Mouse (Mus musculus): ENCODE measurements around the gene Mapk6. TPM values are rescaled to one million over a fixed set of nuclear protein-coding genes. Genes with fewer than 3 reads are reported as not detected.

The Mapk6 gene
- total and polyA plus RNA-seq, 2 experiments from 2014 or later: 109 to 164 TPM

- Histone ChIP-seq H3K4me3 (ENCODE audit: low read depth, low read length) (no peak overlapping the region), H3K27me3 (ENCODE audit: insufficient read depth, low read length) (no peaks in the 10 kb centered on the region), H3K27ac (ENCODE audit: low read depth, low read length) (no peak overlapping the region), H3K36me3 (ENCODE audit: insufficient read depth, low read length) (peaks cover 70% of the 10 kb centered on the region), H3K4me2 (ENCODE audit: low read depth, low read length, poor library complexity, severe bottlenecking) (no peak overlapping the region), H3K9me3 (ENCODE audit: low read length) (no peaks in the 10 kb centered on the region), H3K4me1 (ENCODE audit: insufficient read depth, low read length) (no peaks in the 10 kb centered on the region), H3K9ac (replicated peaks; ENCODE audit: low read length, poor library complexity, severe bottlenecking) (no peak overlapping the region)
- WGBS: 93% methylated on average over 6 of the region's 6 CpGs
- no peak for TF ChIP-seq CTCF (IDR thresholded peaks at IDR 0.05)
- ATAC-seq (ENCODE audit: low FRiP score) (no peak), DNase-seq (ENCODE audit: low spot score) (no peak)
Observed at GRCm38 (mm10) chr9:75338016-75338415, 71.8 kb downstream of the Mapk6 start.

DNA sequence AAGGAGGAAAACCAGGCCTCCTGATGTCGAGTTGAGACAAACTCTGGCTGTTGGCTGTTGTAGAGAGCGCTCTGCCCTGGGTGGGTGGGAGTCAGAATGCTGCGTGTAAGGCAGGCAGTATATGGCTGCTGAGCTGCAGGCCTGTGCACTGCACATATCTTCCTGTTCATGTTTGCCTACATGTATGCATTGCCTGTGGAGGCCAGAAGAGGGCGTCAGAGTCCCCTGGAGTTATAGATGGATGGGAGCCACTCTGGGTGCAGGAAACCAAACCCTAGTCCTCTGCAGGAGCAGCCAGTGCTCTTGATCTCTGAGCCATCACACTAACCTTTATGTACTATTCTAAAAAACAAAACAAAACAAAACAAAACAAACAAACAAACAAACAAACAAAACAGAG is 75.4 kb downstream of the Mapk6 start:
- no peak overlapping the region for H3K4me3 ChIP-seq (ENCODE audit: low read depth, low read length)
- WGBS: 87% methylated on average over 4 of the region's 4 CpGs
- TF ChIP-seq CTCF (IDR thresholded peaks at IDR 0.05): no peak

GRCm38 (mm10) chr9:75330821-75331220 is 79.0 kb downstream of the Mapk6 start:
- WGBS: 88% methylated on average over 8 of the region's 8 CpGs
- ATAC-seq (ENCODE audit: low FRiP score) (no peak), DNase-seq (ENCODE audit: low spot score) (no peak)
- Histone ChIP-seq H3K9me3 (ENCODE audit: low read length) (no peaks in the 10 kb centered on the region), H3K36me3 (ENCODE audit: insufficient read depth, low read length) (peaks cover 41% of the 10 kb centered on the region), H3K4me3 (ENCODE audit: low read depth, low read length) (no peak overlapping the region), H3K4me1 (ENCODE audit: insufficient read depth, low read length) (no peaks in the 10 kb centered on the region), H3K4me2 (ENCODE audit: low read depth, low read length, poor library complexity, severe bottlenecking) (no peak overlapping the region), H3K27ac (ENCODE audit: low read depth, low read length) (no peak overlapping the region), H3K9ac (replicated peaks; ENCODE audit: low read length, poor library complexity, severe bottlenecking) (no peak overlapping the region), H3K27me3 (ENCODE audit: insufficient read depth, low read length) (no peaks in the 10 kb centered on the region)
- TF ChIP-seq CTCF (IDR thresholded peaks at IDR 0.05): no peak

More for the DNA sequence above, 75.4 kb downstream of the Mapk6 start:
- Histone ChIP-seq H3K9me3 (ENCODE audit: low read length) (no peaks in the 10 kb centered on the region), H3K27me3 (ENCODE audit: insufficient read depth, low read length) (no peaks in the 10 kb centered on the region), H3K4me2 (ENCODE audit: low read depth, low read length, poor library complexity, severe bottlenecking) (no peak overlapping the region), H3K4me1 (ENCODE audit: insufficient read depth, low read length) (no peaks in the 10 kb centered on the region), H3K27ac (ENCODE audit: low read depth, low read length) (no peak overlapping the region), H3K36me3 (ENCODE audit: insufficient read depth, low read length) (peaks cover 67% of the 10 kb centered on the region), H3K9ac (replicated peaks; ENCODE audit: low read length, poor library complexity, severe bottlenecking) (no peak overlapping the region)
- ATAC-seq (ENCODE audit: low FRiP score): no peak
- DNase-seq (ENCODE audit: low spot score): no peak

- no peak overlapping the region for H3K4me2 ChIP-seq (ENCODE audit: low read depth, low read length, poor library complexity, severe bottlenecking)
- no peak overlapping the region for H3K9ac ChIP-seq (replicated peaks; ENCODE audit: low read length, poor library complexity, severe bottlenecking)
- DNase-seq (ENCODE audit: low spot score): no peak
- H3K9me3 ChIP-seq (ENCODE audit: low read length): no peaks in the 10 kb centered on the region
- H3K4me3 ChIP-seq (ENCODE audit: low read depth, low read length): no peak overlapping the region
- no peak for TF ChIP-seq CTCF (IDR thresholded peaks at IDR 0.05)
- H3K27ac ChIP-seq (ENCODE audit: low read depth, low read length): no peak overlapping the region
- no peaks in the 10 kb centered on the region for H3K4me1 ChIP-seq (ENCODE audit: insufficient read depth, low read length)
- WGBS: 96% methylated on average over 3 of the region's 3 CpGs
- peaks cover 25% of the 10 kb centered on the region for H3K36me3 ChIP-seq (ENCODE audit: insufficient read depth, low read length)
- no peak for ATAC-seq (ENCODE audit: low FRiP score)
- H3K27me3 ChIP-seq (ENCODE audit: insufficient read depth, low read length): no peaks in the 10 kb centered on the region
Observed at GRCm38 (mm10) chr9:75328047-75328446, 81.8 kb downstream of the Mapk6 start.

DNA sequence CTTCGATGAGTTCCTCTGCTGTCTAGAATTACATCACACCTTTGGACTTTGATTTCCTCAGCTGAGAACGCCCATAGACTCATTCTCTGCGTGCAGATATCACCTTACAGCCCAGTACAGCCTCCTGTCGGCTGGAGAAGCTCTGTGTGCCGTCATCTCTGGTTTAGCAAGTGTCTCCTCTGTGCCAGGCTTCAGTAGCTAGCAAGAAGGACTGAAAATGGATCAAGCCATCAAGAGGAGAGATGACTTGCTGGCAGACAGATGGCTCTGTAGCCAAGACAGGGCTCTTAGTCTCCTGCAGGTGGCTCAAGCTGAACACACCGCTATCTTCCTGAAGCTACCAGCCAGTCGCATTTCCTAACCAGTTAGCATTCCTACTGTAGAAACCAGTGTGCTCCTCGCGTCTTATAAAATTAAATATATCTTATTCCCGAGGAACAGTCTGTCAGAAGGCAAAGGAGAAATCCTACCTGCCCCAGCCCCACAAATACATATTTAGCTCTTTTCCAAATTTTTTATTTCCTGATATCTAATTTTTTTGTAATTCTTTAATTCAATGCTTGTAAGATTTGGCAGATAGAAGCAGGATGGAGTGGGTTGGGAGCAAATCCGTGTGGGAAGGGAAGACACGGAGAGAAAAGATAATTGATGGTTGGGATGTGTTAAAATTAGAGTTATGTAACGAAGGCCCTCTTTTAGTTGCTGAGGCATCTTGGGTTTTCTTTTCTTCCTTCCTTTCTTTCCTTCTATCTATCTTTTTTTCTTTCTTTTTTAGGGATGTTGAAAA is 87.5 kb downstream of the Mapk6 start:
- WGBS: 88% methylated on average over 13 of the region's 13 CpGs

DNA sequence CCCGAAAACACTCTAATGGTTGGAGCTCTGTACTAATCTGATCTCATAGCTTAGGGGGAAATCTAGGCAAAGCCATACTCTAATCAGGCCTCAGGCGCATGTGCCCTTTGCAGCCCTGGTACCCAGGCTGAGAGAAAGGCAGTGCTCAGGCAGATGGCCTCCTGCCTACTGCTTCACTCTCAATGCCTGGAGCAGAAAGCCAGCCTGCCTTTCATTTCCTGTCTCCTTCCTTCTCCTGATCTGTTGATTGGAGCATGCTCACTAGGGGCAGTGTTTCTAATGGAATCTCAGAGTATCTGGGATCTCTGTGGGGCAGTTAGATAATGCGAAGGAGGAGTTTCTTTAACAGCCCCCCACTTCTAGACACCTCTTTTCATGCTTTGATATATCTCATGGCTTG is 90.4 kb downstream of the Mapk6 start:
- 78% methylated on average over 3 of the region's 3 CpGs for WGBS
- no peak overlapping the region for H3K9ac ChIP-seq (replicated peaks; ENCODE audit: low read length, poor library complexity, severe bottlenecking)
- ATAC-seq (ENCODE audit: low FRiP score) (no peak), DNase-seq (ENCODE audit: low spot score) (peak; percentile 48)
- peak; percentile 54 for TF ChIP-seq CTCF (IDR thresholded peaks at IDR 0.05)
- H3K4me2 ChIP-seq (ENCODE audit: low read depth, low read length, poor library complexity, severe bottlenecking): no peak overlapping the region
- no peak overlapping the region for H3K4me3 ChIP-seq (ENCODE audit: low read depth, low read length)
- H3K9me3 ChIP-seq (ENCODE audit: low read length): no peaks in the 10 kb centered on the region
- H3K4me1 ChIP-seq (ENCODE audit: insufficient read depth, low read length): peaks cover 9% of the 10 kb centered on the region
- H3K27me3 ChIP-seq (ENCODE audit: insufficient read depth, low read length): no peaks in the 10 kb centered on the region
- H3K36me3 ChIP-seq (ENCODE audit: insufficient read depth, low read length): peaks cover 3% of the 10 kb centered on the region; the same call in 1 of the 2 replicates
- H3K27ac ChIP-seq (ENCODE audit: low read depth, low read length): no peak overlapping the region

More for the DNA sequence above, 87.5 kb downstream of the Mapk6 start:
- TF ChIP-seq CTCF (IDR thresholded peaks at IDR 0.05): no peak
- Histone ChIP-seq H3K9me3 (ENCODE audit: low read length) (no peaks in the 10 kb centered on the region), H3K4me3 (ENCODE audit: low read depth, low read length) (no peak overlapping the region), H3K27me3 (ENCODE audit: insufficient read depth, low read length) (no peaks in the 10 kb centered on the region), H3K27ac (ENCODE audit: low read depth, low read length) (no peak overlapping the region), H3K36me3 (ENCODE audit: insufficient read depth, low read length) (peaks cover 13% of the 10 kb centered on the region), H3K9ac (replicated peaks; ENCODE audit: low read length, poor library complexity, severe bottlenecking) (no peak overlapping the region), H3K4me1 (ENCODE audit: insufficient read depth, low read length) (no peaks in the 10 kb centered on the region), H3K4me2 (ENCODE audit: low read depth, low read length, poor library complexity, severe bottlenecking) (no peak overlapping the region)
- no peak for ATAC-seq (ENCODE audit: low FRiP score)
- no peak for DNase-seq (ENCODE audit: low spot score)

Other genes with a start within 250 kb of the Mapk6 start
- 0.22 and 0.61 TPM in 2 replicates for gene Myo5c, start 178.0 kb downstream of the Mapk6 start, total RNA-seq (2014; rRNA removed)
- 0.36 and 0.62 TPM in 2 replicates for gene Myo5c, start 178.0 kb downstream of the Mapk6 start, polyA plus RNA-seq (2015; fragmentation: Nextera tagmentation; extraction: Ambion mirVana)
- gene Gnb5, start 103.7 kb downstream of the Mapk6 start, total RNA-seq (2014; rRNA removed): 76.9 and 79.4 TPM in 2 replicates
- 97.2 and 97.5 TPM in 2 replicates for gene Gnb5, start 103.7 kb downstream of the Mapk6 start, polyA plus RNA-seq (2015; fragmentation: Nextera tagmentation; extraction: Ambion mirVana)
- not detected in 2 replicates for gene Bcl2l10, start 62.2 kb downstream of the Mapk6 start, total RNA-seq (2014; rRNA removed)
- gene Bcl2l10, start 62.2 kb downstream of the Mapk6 start, polyA plus RNA-seq (2015; fragmentation: Nextera tagmentation; extraction: Ambion mirVana): not detected in 2 replicates
- gene Leo1, start 31.5 kb upstream of the Mapk6 start, total RNA-seq (2014; rRNA removed): 27.7 and 27.8 TPM in 2 replicates
- gene Leo1, start 31.5 kb upstream of the Mapk6 start, polyA plus RNA-seq (2015; fragmentation: Nextera tagmentation; extraction: Ambion mirVana): 43.0 and 45.0 TPM in 2 replicates
- 35.8 and 45.4 TPM in 2 replicates for gene Tmod3, start 149.7 kb upstream of the Mapk6 start, total RNA-seq (2014; rRNA removed)
- gene Tmod3, start 149.7 kb upstream of the Mapk6 start, polyA plus RNA-seq (2015; fragmentation: Nextera tagmentation; extraction: Ambion mirVana): 64.0 and 65.5 TPM in 2 replicates
- 168 and 210 TPM in 2 replicates for gene Tmod2, start 201.3 kb upstream of the Mapk6 start, total RNA-seq (2014; rRNA removed)
- gene Tmod2, start 201.3 kb upstream of the Mapk6 start, polyA plus RNA-seq (2015; fragmentation: Nextera tagmentation; extraction: Ambion mirVana): 379 and 434 TPM in 2 replicates
- gene Lysmd2, start 215.7 kb upstream of the Mapk6 start, total RNA-seq (2014; rRNA removed): 29.2 and 32.4 TPM in 2 replicates
- gene Lysmd2, start 215.7 kb upstream of the Mapk6 start, polyA plus RNA-seq (2015; fragmentation: Nextera tagmentation; extraction: Ambion mirVana): 33.6 and 39.4 TPM in 2 replicates